Mouse (Mus musculus): Measurements from ENCODE around the gene Ksr2. TPM values are rescaled to one million over a fixed set of nuclear protein-coding genes. Genes with fewer than 3 reads are reported as not detected.

The Ksr2 gene
- total and polyA plus RNA-seq, 3 experiments, result not detected

- Histone ChIP-seq H3K9ac (ENCODE audit: control insufficient read depth, low read depth, low read length, poor library complexity, severe bottlenecking) (no peak overlapping the region), H3K4me1 (ENCODE audit: control insufficient read depth in 1 of 2, insufficient read depth in 2 of 2, low read length in 2 of 2) (no peaks in the 10 kb centered on the region), H3K79me2 (ENCODE audit: control insufficient read depth, insufficient read depth, low read length, poor library complexity) (no peaks in the 10 kb centered on the region), H3K36me3 (ENCODE audit: control insufficient read depth in 1 of 2, insufficient read depth in 2 of 2, low read length in 2 of 2) (no peaks in the 10 kb centered on the region), H3K4me3 (ENCODE audit: control insufficient read depth in 1 of 2, insufficient read depth in 1 of 2, low read depth in 2 of 2, low read length in 2 of 2) (no peak overlapping the region), H3K27me3 (ENCODE audit: control insufficient read depth in 1 of 2, insufficient read depth in 2 of 2, low read length in 2 of 2) (no peaks in the 10 kb centered on the region), H3K9me3 (replicated peaks; ENCODE audit: insufficient read depth, low read length) (no peaks in the 10 kb centered on the region), H3K27ac (ENCODE audit: control insufficient read depth, low read depth, low read length) (no peak overlapping the region)
- no peak for DNase-seq (ENCODE audit: low read depth, low spot score)
- TF ChIP-seq TBP (IDR thresholded peaks at IDR 0.05; ENCODE audit: low read depth, low read length) (no peak), GABPA (IDR thresholded peaks at IDR 0.05; ENCODE audit: low read depth, low read length) (no peak), UBTF (IDR thresholded peaks at IDR 0.05; ENCODE audit: borderline replicate concordance, insufficient read depth, low read depth, low read length) (no peak), POLR2AphosphoS2 (IDR thresholded peaks at IDR 0.05; ENCODE audit: low read length) (no peak), JUND (IDR thresholded peaks at IDR 0.05; ENCODE audit: low read depth, low read length) (no peak), ZNF384 (IDR thresholded peaks at IDR 0.05; ENCODE audit: low read depth, low read length) (no peak), HCFC1 (IDR thresholded peaks at IDR 0.05; ENCODE audit: low read depth, low read length) (no peak), MYC (IDR thresholded peaks at IDR 0.05; ENCODE audit: low read depth, low read length) (no peak), EP300 (IDR thresholded peaks at IDR 0.05; ENCODE audit: low read depth in 1 of 2, low read length in 2 of 2) (no peak), BHLHE40 (IDR thresholded peaks at IDR 0.05; ENCODE audit: borderline replicate concordance, low read depth, low read length) (no peak), ETS1 (IDR thresholded peaks at IDR 0.05; ENCODE audit: low read depth, low read length) (no peak), NRF1 (IDR thresholded peaks at IDR 0.05; ENCODE audit: insufficient read depth, low read depth, low read length, poor library complexity, severe bottlenecking) (no peak), MEF2A (IDR thresholded peaks at IDR 0.05; ENCODE audit: extremely low read depth, insufficient replicate concordance, low read depth, low read length, poor library complexity, severe bottlenecking) (no peak), MAX (IDR thresholded peaks at IDR 0.05; ENCODE audit: low read length) (no peak), MAFK (IDR thresholded peaks at IDR 0.05; ENCODE audit: borderline replicate concordance, low read depth, low read length) (no peak)
Measured at GRCm38 (mm10) chr5:117414611-117415010, 811 bp downstream of the Ksr2 start.

GRCm38 (mm10) chr5:117415011-117415912, 1.5 kb downstream of the Ksr2 start:
- H3K79me2 ChIP-seq (ENCODE audit: control insufficient read depth, insufficient read depth, low read length, poor library complexity), result no peaks in the 10 kb centered on the region
- no peak for TF ChIP-seq POLR2AphosphoS5 (IDR thresholded peaks at IDR 0.05; ENCODE audit: borderline replicate concordance, low read depth, low read length)
- no peak for TF ChIP-seq CHD1 (IDR thresholded peaks at IDR 0.05; ENCODE audit: low read depth, low read length)
- TF ChIP-seq ELF1 (IDR thresholded peaks at IDR 0.05; ENCODE audit: low read depth, low read length), result no peak
- no peak for TF ChIP-seq TBP (IDR thresholded peaks at IDR 0.05; ENCODE audit: low read depth, low read length)
- no peak for TF ChIP-seq MAX (IDR thresholded peaks at IDR 0.05; ENCODE audit: low read length)
- no peak for TF ChIP-seq CHD2 (IDR thresholded peaks at IDR 0.05; ENCODE audit: low read length)
- no peak for TF ChIP-seq RAD21 (IDR thresholded peaks at IDR 0.05; ENCODE audit: low read depth, low read length)
- TF ChIP-seq SMC3 (IDR thresholded peaks at IDR 0.05; ENCODE audit: low read depth, low read length), result no peak
- no peak for TF ChIP-seq MAFK (IDR thresholded peaks at IDR 0.05; ENCODE audit: borderline replicate concordance, low read depth, low read length)
- TF ChIP-seq ETS1 (IDR thresholded peaks at IDR 0.05; ENCODE audit: low read depth, low read length), result no peak
- no peak for TF ChIP-seq TCF12 (IDR thresholded peaks at IDR 0.05; ENCODE audit: low read depth, low read length)
- no peak for TF ChIP-seq USF1 (IDR thresholded peaks at IDR 0.05; ENCODE audit: low read depth, low read length)
- TF ChIP-seq TAL1 (IDR thresholded peaks at IDR 0.05; ENCODE audit: low read length), result no peak
- TF ChIP-seq UBTF (IDR thresholded peaks at IDR 0.05; ENCODE audit: borderline replicate concordance, insufficient read depth, low read depth, low read length), result no peak
- no peak for TF ChIP-seq MYC (IDR thresholded peaks at IDR 0.05; ENCODE audit: low read depth, low read length)
- TF ChIP-seq MYB (IDR thresholded peaks at IDR 0.05; ENCODE audit: low read depth, low read length), result no peak
- no peak for TF ChIP-seq USF2 (IDR thresholded peaks at IDR 0.05; ENCODE audit: borderline replicate concordance in 1 of 2, insufficient read depth in 1 of 2, low read depth in 1 of 2, low read length in 2 of 2)
- TF ChIP-seq MXI1 (IDR thresholded peaks at IDR 0.05; ENCODE audit: low read depth, low read length), result no peak
- TF ChIP-seq GATA1 (IDR thresholded peaks at IDR 0.05; ENCODE audit: low read depth, low read length), result no peak
- DNase-seq (ENCODE audit: low read depth, low spot score), result no peak
- H3K4me1 ChIP-seq (ENCODE audit: control insufficient read depth in 1 of 2, insufficient read depth in 2 of 2, low read length in 2 of 2), result no peaks in the 10 kb centered on the region
- H3K4me3 ChIP-seq (ENCODE audit: control insufficient read depth in 1 of 2, insufficient read depth in 1 of 2, low read depth in 2 of 2, low read length in 2 of 2), result no peak overlapping the region
- H3K27ac ChIP-seq (ENCODE audit: control insufficient read depth, low read depth, low read length), result no peak overlapping the region
- H3K9me3 ChIP-seq (replicated peaks; ENCODE audit: insufficient read depth, low read length), result no peaks in the 10 kb centered on the region
- H3K36me3 ChIP-seq (ENCODE audit: control insufficient read depth in 1 of 2, insufficient read depth in 2 of 2, low read length in 2 of 2), result no peaks in the 10 kb centered on the region
- no peak overlapping the region for H3K9ac ChIP-seq (ENCODE audit: control insufficient read depth, low read depth, low read length, poor library complexity, severe bottlenecking)
- H3K27me3 ChIP-seq (ENCODE audit: control insufficient read depth in 1 of 2, insufficient read depth in 2 of 2, low read length in 2 of 2), result no peaks in the 10 kb centered on the region
